Mouse (Mus musculus) testis, adult 2 months (tissue): ENCODE measurements around the gene Lrrc23. TPM values are rescaled to one million over a fixed set of nuclear protein-coding genes. Genes with fewer than 3 reads are reported as not detected.

Source experiments
- H3K27ac ChIP-seq: fragments of 200-500 bp; 2 replicates; pipeline ENCODE4 v1.5.1; 2012; ENCODE audit warnings: low read depth, low read length; ENCODE audit not compliant: control insufficient read depth, insufficient read depth
- H3K27me3 ChIP-seq: fragments of 200-500 bp; 2 replicates; pipeline ENCODE4 v1.6.1; 2012; ENCODE audit warnings: mild to moderate bottlenecking, low read length, moderate library complexity; ENCODE audit not compliant: control insufficient read depth, insufficient read depth
- H3K36me3 ChIP-seq: fragments of 200-500 bp; 2 replicates; pipeline ENCODE4 v1.6.1; 2012; ENCODE audit warnings: mild to moderate bottlenecking, low read length; ENCODE audit not compliant: control insufficient read depth, insufficient read depth
- H3K4me1 ChIP-seq: fragments of 200-500 bp; 2 replicates; pipeline ENCODE4 v1.6.1; 2012; ENCODE audit warnings: low read length; ENCODE audit not compliant: control insufficient read depth, insufficient read depth
- H3K4me3 ChIP-seq: fragments of 200-500 bp; 2 replicates; pipeline ENCODE4 v1.5.1; 2012; ENCODE audit warnings: low read depth, mild to moderate bottlenecking, low read length, moderate library complexity, mixed read lengths; ENCODE audit not compliant: control insufficient read depth
- CTCF ChIP-seq: fragments of 200-500 bp; IDR thresholded peaks from 2 replicates; pipeline ENCODE4 v1.5.1; 2012; ENCODE audit warnings: low read depth, mild to moderate bottlenecking, inconsistent platforms, low read length, moderate library complexity; ENCODE audit not compliant: control insufficient read depth, insufficient read depth, insufficient replicate concordance
- POLR2A ChIP-seq: fragments of 200-500 bp; IDR thresholded peaks from 2 replicates; pipeline ENCODE4 v1.6.1; 2012; ENCODE audit warnings: low read depth, mild to moderate bottlenecking, inconsistent platforms, low read length, moderate library complexity; ENCODE audit not compliant: control insufficient read depth
- polyA plus RNA-seq: library from polyadenylated mRNA; depleted of rRNA; stranded (reverse); fragments of >200 nt; gene quantifications from 2 replicates; pipeline ENCODE4 v1.2.3, GENCODE M21; 2012

The Lrrc23 gene
- polyA plus RNA-seq, 1 experiment: 105 TPM

GRCm38 (mm10) chr6:124791911-124792310 is 12.4 kb upstream of the Lrrc23 start:
- TF ChIP-seq POLR2A: no peak
- TF ChIP-seq CTCF: no peak
- Histone ChIP-seq H3K4me1 (no peaks in the 10 kb centered on the region), H3K27me3 (no peaks in the 10 kb centered on the region), H3K4me3 (no peak overlapping the region), H3K36me3 (no peaks in the 10 kb centered on the region), H3K27ac (no peak overlapping the region)

- H3K4me1 ChIP-seq: no peaks in the 10 kb centered on the region
- no peaks in the 10 kb centered on the region for H3K27me3 ChIP-seq
- no peak overlapping the region for H3K4me3 ChIP-seq
- H3K36me3 ChIP-seq: no peaks in the 10 kb centered on the region
- H3K27ac ChIP-seq: no peak overlapping the region
- no peak for TF ChIP-seq CTCF
- TF ChIP-seq POLR2A: no peak
Measured at GRCm38 (mm10) chr6:124790121-124790520, 10.6 kb upstream of the Lrrc23 start.

- no peaks in the 10 kb centered on the region for H3K27me3 ChIP-seq
- TF ChIP-seq CTCF (no peak), POLR2A (no peak)
Measured at GRCm38 (mm10) chr6:124789519-124789918, 10.0 kb upstream of the Lrrc23 start.

GRCm38 (mm10) chr6:124787722-124788121 is 8.2 kb upstream of the Lrrc23 start:
- Histone ChIP-seq H3K4me1 (no peaks in the 10 kb centered on the region), H3K27me3 (no peaks in the 10 kb centered on the region), H3K4me3 (no peak overlapping the region), H3K36me3 (no peaks in the 10 kb centered on the region), H3K27ac (no peak overlapping the region)
- no peak for TF ChIP-seq POLR2A

More at GRCm38 (mm10) chr6:124789519-124789918, 10.0 kb upstream of the Lrrc23 start:
- Histone ChIP-seq H3K4me1 (no peaks in the 10 kb centered on the region), H3K4me3 (no peak overlapping the region), H3K27ac (no peak overlapping the region), H3K36me3 (no peaks in the 10 kb centered on the region)

GRCm38 (mm10) chr6:124786756-124787420 is 7.4 kb upstream of the Lrrc23 start:
- Histone ChIP-seq H3K4me3 (no peak overlapping the region), H3K4me1 (peaks cover 3% of the 10 kb centered on the region; the same call in 1 of the 2 replicates)
- TF ChIP-seq CTCF: no peak
- no peak for TF ChIP-seq POLR2A

GRCm38 (mm10) chr6:124782436-124782835 is 2.9 kb upstream of the Lrrc23 start:
- Histone ChIP-seq H3K4me3 (no peak overlapping the region), H3K27ac (no peak overlapping the region)

More at GRCm38 (mm10) chr6:124786756-124787420, 7.4 kb upstream of the Lrrc23 start:
- Histone ChIP-seq H3K27ac (no peak overlapping the region), H3K36me3 (no peaks in the 10 kb centered on the region), H3K27me3 (no peaks in the 10 kb centered on the region)

GRCm38 (mm10) chr6:124780917-124781316 is 1.4 kb upstream of the Lrrc23 start:
- Histone ChIP-seq H3K4me3 (no peak overlapping the region; the same call in 1 of the 2 replicates), H3K27ac (no peak overlapping the region), H3K4me1 (peaks cover 20% of the 10 kb centered on the region), H3K36me3 (no peaks in the 10 kb centered on the region; the same call in 1 of the 2 replicates), H3K27me3 (no peaks in the 10 kb centered on the region)
- TF ChIP-seq CTCF: no peak
- no peak for TF ChIP-seq POLR2A

More at GRCm38 (mm10) chr6:124782436-124782835, 2.9 kb upstream of the Lrrc23 start:
- TF ChIP-seq POLR2A (no peak), CTCF (no peak)
- peaks cover 20% of the 10 kb centered on the region for H3K4me1 ChIP-seq
- no peaks in the 10 kb centered on the region for H3K36me3 ChIP-seq
- no peaks in the 10 kb centered on the region for H3K27me3 ChIP-seq
